Mouse (Mus musculus) ES-E14 (cell line): Measurements from ENCODE around the gene Tnnc1.

Experiments used
- HCFC1 ChIP-seq: IDR thresholded peaks from 2 replicates; pipeline ENCODE4 v1.6.1; 2012; ENCODE audit warnings: low read length, inconsistent platforms, borderline replicate concordance; ENCODE audit not compliant: insufficient read depth
- MAFK ChIP-seq: IDR thresholded peaks from 2 replicates; pipeline ENCODE4 v1.6.1; 2014; ENCODE audit warnings: mild to moderate bottlenecking, low read depth, low read length, inconsistent platforms; ENCODE audit not compliant: insufficient read depth
- ZNF384 ChIP-seq: IDR thresholded peaks from 2 replicates; pipeline ENCODE4 v1.6.1; 2012; ENCODE audit warnings: low read depth, low read length, inconsistent platforms

DNA sequence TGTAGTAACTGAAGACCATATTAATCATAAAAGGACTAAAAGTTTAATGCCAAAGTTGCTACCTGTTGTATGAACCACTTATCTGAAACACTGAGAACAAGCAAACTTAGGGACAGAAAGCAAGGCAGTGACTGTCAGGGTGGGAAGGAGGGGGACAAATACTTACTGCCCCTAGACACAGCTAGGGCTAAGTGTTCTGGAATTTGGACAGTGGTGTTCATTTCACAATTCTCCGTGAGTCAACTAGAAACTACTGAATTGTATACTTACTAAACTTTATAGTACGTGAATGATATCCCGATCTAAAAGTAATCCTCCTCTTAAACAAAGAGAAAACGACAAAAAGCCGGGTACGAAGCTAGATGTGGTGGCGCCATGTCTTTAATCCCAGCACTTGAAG is 8.5 kb upstream of the Tnnc1 start:
- TF ChIP-seq MAFK (no peak), HCFC1 (no peak), ZNF384 (no peak)
